Mouse (Mus musculus) brain, embryonic 14.5 days (tissue): ENCODE measurements around the gene Syn1.

Experiments
- CTCF ChIP-seq: fragments of 200-500 bp; IDR thresholded peaks from 2 replicates; pipeline ENCODE4 v1.5.1; 2012; ENCODE audit warnings: inconsistent platforms, mild to moderate bottlenecking, moderate library complexity, borderline replicate concordance; ENCODE audit not compliant: insufficient read depth, insufficient read length; ENCODE audit errors: extremely low read depth
- POLR2A ChIP-seq: fragments of 200-500 bp; IDR thresholded peaks from 2 replicates; pipeline ENCODE4 v1.6.1; 2012; ENCODE audit warnings: mild to moderate bottlenecking, inconsistent platforms, borderline replicate concordance; ENCODE audit not compliant: poor library complexity, insufficient read depth, insufficient read length, severe bottlenecking; ENCODE audit errors: extremely low read depth

- TF ChIP-seq POLR2A (no peak), CTCF (no peak)
Observed at GRCm38 (mm10) chrX:20910074-20910473, 10.7 kb downstream of the Syn1 start.
